Mouse (Mus musculus): ENCODE measurements around the gene Nploc4. TPM values are rescaled to one million over a fixed set of nuclear protein-coding genes. Genes with fewer than 3 reads are reported as not detected.

Gene Nploc4
- total and polyA plus RNA-seq, 3 experiments, result 40.6 to 115 (median 50.4) TPM

DNA sequence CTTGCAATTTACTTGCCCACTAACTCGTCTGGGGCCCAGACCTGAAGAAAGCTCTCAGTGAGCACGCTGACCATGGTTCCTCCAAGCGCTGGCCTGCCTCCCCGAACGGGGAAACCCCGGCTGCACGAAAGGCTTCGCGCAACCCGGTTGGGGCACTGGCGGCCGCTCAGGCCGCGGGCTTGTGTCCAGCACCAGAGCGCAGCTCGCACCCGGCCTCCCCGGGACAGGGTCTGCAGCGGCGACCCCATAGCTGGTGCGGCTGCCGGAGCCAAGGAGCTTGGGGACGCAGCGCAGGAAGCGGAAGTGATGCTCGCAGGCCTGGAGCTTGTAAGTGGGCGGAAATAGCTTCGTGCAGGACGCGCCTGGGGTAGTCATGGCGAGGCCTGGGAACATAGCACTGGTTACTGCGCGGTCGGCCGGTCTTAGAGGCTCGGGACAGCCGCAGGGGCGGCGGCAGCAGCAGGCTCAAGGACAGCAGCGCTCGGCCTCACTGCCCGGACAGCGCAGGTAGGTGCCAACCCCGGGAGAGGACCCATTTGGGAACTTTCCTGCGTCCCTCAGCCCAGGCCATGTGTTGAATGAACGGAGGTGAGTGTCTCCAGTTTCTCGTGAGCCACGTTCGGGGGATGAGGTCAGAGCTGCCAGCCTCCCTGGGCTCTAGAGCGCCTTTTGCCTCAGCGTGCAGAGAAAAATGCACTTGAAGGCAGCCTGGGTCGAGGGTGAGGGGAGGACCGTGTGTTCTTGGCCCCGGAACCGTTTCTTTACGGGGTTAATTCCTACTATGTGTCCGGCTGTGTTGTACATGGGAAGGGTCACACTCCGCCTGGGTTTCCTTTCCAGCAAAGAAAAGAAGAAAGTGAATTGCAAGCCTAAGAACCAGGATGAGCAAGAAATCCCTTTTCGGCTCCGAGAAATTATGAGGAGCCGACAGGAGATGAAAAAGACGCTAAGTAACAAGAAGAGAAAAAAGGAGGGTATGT lies 20.6 kb upstream of the Nploc4 start, which contains the start of the genes Oxld1 and Ccdc137:
Oxld1 (minus strand) TSS at position 297 of the 980 bp plus-strand sequence.
Ccdc137 (plus strand) TSS at position 344 of the 980 bp plus-strand sequence.
- DNase-seq (ENCODE audit: extremely low read depth), result peak; percentile 90
- Histone ChIP-seq H3K9ac (ENCODE audit: insufficient read depth, low read depth) (peak within 1 kb of the TSS; percentile 66), H3K4me1 (ENCODE audit: control insufficient read depth in 1 of 2, insufficient read depth in 2 of 2) (peaks cover 9 to 26% of the 10 kb centered on the region in 2 experiments), H3K9me3 (replicated peaks; ENCODE audit: low read length) (no peaks in the 10 kb centered on the region), H3K27me3 (replicated peaks) (no peaks in the 10 kb centered on the region), H3K27ac (ENCODE audit: insufficient read depth, low read depth) (peak within 1 kb of the TSS; percentile 23; the same call in 1 of the 2 replicates), H3K4me2 (ENCODE audit: insufficient read depth, low read depth, poor library complexity, severe bottlenecking) (peak within 1 kb of the TSS; percentile 56), H3K36me3 (replicated peaks in 1 of 2; ENCODE audit: control insufficient read depth in 1 of 2, insufficient read depth in 1 of 2, low read length in 1 of 2) (peaks cover 37 to 61% of the 10 kb centered on the region in 2 experiments), H3K4me3 (replicated peaks in 1 of 3; ENCODE audit: low read depth in 2 of 3, low read length in 2 of 3, poor library complexity in 1 of 3) (peak within 1 kb of the TSS; percentile 82 to 100 (median 85)), H3K79me2 (replicated peaks; ENCODE audit: control insufficient read depth, extremely low read depth, insufficient read depth, poor library complexity, severe bottlenecking) (peaks cover 23% of the 10 kb centered on the region)
- in situ Hi-C loops (cut with MboI; ENCODE audit: low pct_ligation_motif_present, low pct_unique_long_range_greater_than_20kb, low sequenced_read_pairs), result no loop called here
- TF ChIP-seq CHD1 (IDR thresholded peaks at IDR 0.05; ENCODE audit: low read depth, low read length) (no peak), CTCF (conservative IDR thresholded peaks at IDR 0.05 in 1 of 2, IDR thresholded peaks at IDR 0.05 in 1 of 2; ENCODE audit: low read depth in 2 of 2, low read length in 2 of 2) (no peak), CHD2 (IDR thresholded peaks at IDR 0.05; ENCODE audit: low read length) (no peak), ZC3H11A (IDR thresholded peaks at IDR 0.05; ENCODE audit: low read depth, low read length) (no peak), TCF12 (IDR thresholded peaks at IDR 0.05; ENCODE audit: low read depth, low read length) (peak; percentile 92), MXI1 (IDR thresholded peaks at IDR 0.05; ENCODE audit: low read depth, low read length) (peak; percentile 96), ZMIZ1 (IDR thresholded peaks at IDR 0.05; ENCODE audit: low read depth, low read length) (peak; percentile 94), HCFC1 (IDR thresholded peaks at IDR 0.05; ENCODE audit: low read depth, low read length) (peak; percentile 87), RCOR1 (conservative IDR thresholded peaks at IDR 0.05; ENCODE audit: low read depth, low read length) (no peak), SIN3A (IDR thresholded peaks at IDR 0.05; ENCODE audit: low read length) (peak; percentile 98), ZKSCAN1 (IDR thresholded peaks at IDR 0.05; ENCODE audit: borderline replicate concordance, low read depth, low read length) (peak; percentile 51; the same call in 1 of the 2 replicates), E2F4 (IDR thresholded peaks at IDR 0.05; ENCODE audit: insufficient replicate concordance, low read depth, low read length) (no peak), TBP (conservative IDR thresholded peaks at IDR 0.05; ENCODE audit: low read depth, low read length) (peak; percentile 85), RAD21 (IDR thresholded peaks at IDR 0.05; ENCODE audit: low read depth, low read length) (no peak), MEF2A (IDR thresholded peaks at IDR 0.05; ENCODE audit: borderline replicate concordance, low read depth, low read length) (peak; percentile 60), POLR2A (IDR thresholded peaks at IDR 0.05; ENCODE audit: low read depth, low read length) (peak; percentile 94), KAT2A (IDR thresholded peaks at IDR 0.05; ENCODE audit: insufficient replicate concordance, low read length) (peak; percentile 76; the same call in 1 of the 2 replicates), EP300 (IDR thresholded peaks at IDR 0.05; ENCODE audit: low read length) (no peak), NRF1 (IDR thresholded peaks at IDR 0.05; ENCODE audit: low read depth, low read length) (peak; percentile 47), POLR2AphosphoS2 (IDR thresholded peaks at IDR 0.05; ENCODE audit: low read depth, low read length) (peak; percentile 72; the same call in 1 of the 2 replicates), GABPA (IDR thresholded peaks at IDR 0.05; ENCODE audit: insufficient replicate concordance, low read depth, low read length) (no peak), UBTF (IDR thresholded peaks at IDR 0.05; ENCODE audit: low read depth, low read length) (peak; percentile 84; the same call in 1 of the 2 replicates), NELFE (IDR thresholded peaks at IDR 0.05; ENCODE audit: low read depth, low read length) (peak; percentile 97), JUN (IDR thresholded peaks at IDR 0.05; ENCODE audit: insufficient read depth, low read depth, low read length) (no peak), ELF1 (IDR thresholded peaks at IDR 0.05; ENCODE audit: low read depth, low read length) (peak; percentile 96), ETS1 (conservative IDR thresholded peaks at IDR 0.05; ENCODE audit: low read depth, low read length) (no peak), MAZ (IDR thresholded peaks at IDR 0.05; ENCODE audit: low read depth, low read length) (no peak), USF1 (IDR thresholded peaks at IDR 0.05; ENCODE audit: low read depth, low read length) (no peak), MAX (IDR thresholded peaks at IDR 0.05; ENCODE audit: low read length) (peak; percentile 84), MYC (IDR thresholded peaks at IDR 0.05; ENCODE audit: low read depth, low read length) (peak; percentile 87; the same call in 1 of the 2 replicates), IRF4 (IDR thresholded peaks at IDR 0.05; ENCODE audit: low read depth, low read length) (no peak; the same call in 1 of the 2 replicates)
- dilution Hi-C loops (cut with MboI; ENCODE audit: extremely low pct_ligation_motif_present, extremely low pct_unique_long_range_greater_than_20kb, low sequenced_read_pairs), result no loop called here

All from CH12.LX (cell line).